Mouse (Mus musculus): ENCODE data around the gene Klf13. TPM values are rescaled to one million over a fixed set of nuclear protein-coding genes. Genes with fewer than 3 reads are reported as not detected.
A peak's percentile ranks its signal among the peaks of the same experiment; 100 is the strongest.

Klf13 gene
- polyA plus RNA-seq, 1 experiment from 2014 or later = 24.7 TPM

DNA sequence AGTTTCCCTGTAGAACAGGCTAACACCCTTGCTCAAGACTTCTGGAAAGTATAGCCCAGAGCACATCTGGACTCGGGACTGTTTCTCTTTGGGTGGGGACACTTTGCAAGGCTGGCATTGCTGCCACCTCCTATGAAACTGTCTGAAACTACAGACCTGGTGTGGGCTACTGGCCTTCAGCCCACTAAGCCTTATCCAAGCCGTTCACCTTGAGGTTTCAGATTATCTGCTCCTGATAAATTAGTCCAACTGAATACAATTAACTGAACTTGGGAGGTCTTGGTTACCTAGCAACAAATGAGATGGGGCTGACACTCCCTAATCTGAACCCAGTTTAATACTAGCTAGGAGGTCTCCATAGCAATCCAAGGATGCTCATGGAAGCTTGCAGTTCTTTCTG, 16.1 kb downstream of the Klf13 start:
- 58% methylated on average over 2 of the region's 2 CpGs for WGBS
- H3K4me2 ChIP-seq = no peak overlapping the region
- H3K9me3 ChIP-seq (replicated peaks) = no peaks in the 10 kb centered on the region
- H3K4me3 ChIP-seq (replicated peaks) = no peak overlapping the region
- no peaks in the 10 kb centered on the region for H3K36me3 ChIP-seq
- ATAC-seq (ENCODE audit: low FRiP score) = no peak
- no peaks in the 10 kb centered on the region for H3K27me3 ChIP-seq (replicated peaks)
- H3K9ac ChIP-seq (replicated peaks) = no peak overlapping the region
- peaks cover 52% of the 10 kb centered on the region for H3K4me1 ChIP-seq
- no peak overlapping the region for H3K27ac ChIP-seq (replicated peaks)

DNA sequence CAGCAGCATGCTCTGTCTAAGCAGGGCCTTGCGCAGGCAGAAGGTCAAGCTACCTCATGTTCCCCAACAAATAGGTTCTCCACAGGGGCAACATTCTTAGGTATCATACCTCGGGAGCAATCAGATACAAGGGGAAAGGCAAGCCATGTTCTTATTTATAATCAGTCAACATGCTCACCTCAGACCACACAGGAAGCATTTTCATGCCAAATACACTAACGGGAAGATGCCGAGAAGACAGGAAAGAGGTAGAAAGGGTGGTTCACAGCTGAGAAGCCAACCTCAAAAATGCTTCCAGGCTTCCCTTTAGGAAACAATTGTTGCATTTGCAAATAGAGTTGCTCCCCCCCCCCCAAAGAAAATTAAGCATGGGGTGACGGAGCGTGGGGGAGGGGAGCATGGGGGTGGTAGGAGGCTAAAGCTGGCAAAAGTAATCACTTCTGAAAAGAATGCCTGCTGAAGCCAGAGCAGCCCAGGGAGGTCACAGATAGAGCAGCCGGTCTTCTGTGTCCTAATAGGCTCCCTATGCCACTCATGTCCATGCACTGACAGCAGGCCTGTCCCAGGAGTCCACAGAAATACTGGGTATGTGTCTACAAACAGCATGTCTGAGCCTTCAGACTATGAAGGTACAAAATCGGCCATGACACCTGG, 16.7 kb downstream of the Klf13 start:
- no peak overlapping the region for H3K4me2 ChIP-seq
- H3K9me3 ChIP-seq (replicated peaks) = no peaks in the 10 kb centered on the region
- H3K27me3 ChIP-seq (replicated peaks) = no peaks in the 10 kb centered on the region
- H3K4me3 ChIP-seq (replicated peaks) = no peak overlapping the region
- H3K27ac ChIP-seq (replicated peaks) = no peak overlapping the region
- no peak overlapping the region for H3K9ac ChIP-seq (replicated peaks)
- H3K36me3 ChIP-seq = no peaks in the 10 kb centered on the region
- no peak for ATAC-seq (ENCODE audit: low FRiP score)
- H3K4me1 ChIP-seq = peaks cover 52% of the 10 kb centered on the region
- 77% methylated on average over 8 of the region's 8 CpGs for WGBS

GRCm38 (mm10) chr7:63918771-63919768, 19.6 kb downstream of the Klf13 start:
- ATAC-seq (ENCODE audit: low FRiP score) = no peak
- Histone ChIP-seq H3K27me3 (replicated peaks) (no peaks in the 10 kb centered on the region), H3K4me1 (peaks cover 34% of the 10 kb centered on the region), H3K4me3 (replicated peaks) (no peak overlapping the region), H3K4me2 (no peak overlapping the region), H3K9ac (replicated peaks) (no peak overlapping the region), H3K9me3 (replicated peaks) (no peaks in the 10 kb centered on the region), H3K36me3 (no peaks in the 10 kb centered on the region), H3K27ac (replicated peaks) (no peak overlapping the region)
- 88% methylated on average over 12 of the region's 12 CpGs for WGBS

DNA sequence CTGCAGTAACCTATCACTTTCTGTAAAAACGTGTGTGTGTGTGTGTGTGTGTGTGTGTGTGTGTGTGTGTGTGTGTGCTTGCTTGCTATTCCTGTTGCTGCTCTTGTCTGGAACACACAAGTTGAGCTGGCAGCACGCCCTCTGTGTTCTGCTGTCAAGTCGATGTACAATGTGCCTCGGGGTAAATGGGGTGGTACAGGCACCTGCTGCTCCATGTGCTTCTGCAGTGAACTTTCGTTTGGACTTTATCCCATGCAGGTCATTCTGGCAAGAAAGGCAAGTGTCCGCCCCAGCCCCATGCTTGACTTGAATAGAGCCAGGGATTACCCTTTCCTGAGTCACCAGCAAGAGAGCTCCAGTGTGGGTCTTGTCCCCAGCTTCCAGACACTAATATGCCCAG, 21.0 kb downstream of the Klf13 start:
- H3K4me1 ChIP-seq = peaks cover 39% of the 10 kb centered on the region
- WGBS = 68% methylated on average over 6 of the region's 6 CpGs

GRCm38 (mm10) chr7:63916268-63916907, 22.3 kb downstream of the Klf13 start, which contains the start of gene E030018B13Rik:
E030018B13Rik (plus strand) TSS chr7:63916857.
- no peak within 1 kb of the TSS for H3K4me3 ChIP-seq (replicated peaks)
- H3K9ac ChIP-seq (replicated peaks) = no peak within 1 kb of the TSS
- no peaks in the 10 kb centered on the region for H3K27me3 ChIP-seq (replicated peaks)
- H3K27ac ChIP-seq (replicated peaks) = no peak within 1 kb of the TSS
- H3K4me2 ChIP-seq = no peak within 1 kb of the TSS
- no peaks in the 10 kb centered on the region for H3K9me3 ChIP-seq (replicated peaks)
- no peaks in the 10 kb centered on the region for H3K36me3 ChIP-seq
- ATAC-seq (ENCODE audit: low FRiP score) = no peak
- peaks cover 44% of the 10 kb centered on the region for H3K4me1 ChIP-seq
- WGBS = 93% methylated on average over 6 of the region's 6 CpGs

More for the DNA sequence above, 21.0 kb downstream of the Klf13 start:
- Histone ChIP-seq H3K36me3 (no peaks in the 10 kb centered on the region), H3K4me3 (replicated peaks) (no peak overlapping the region), H3K4me2 (no peak overlapping the region), H3K27me3 (replicated peaks) (no peaks in the 10 kb centered on the region), H3K27ac (replicated peaks) (0 out of 2 replicates have a peak overlapping the region, but pooled peaks have one; percentile 0), H3K9ac (replicated peaks) (no peak overlapping the region), H3K9me3 (replicated peaks) (no peaks in the 10 kb centered on the region)
- no peak for ATAC-seq (ENCODE audit: low FRiP score)

DNA sequence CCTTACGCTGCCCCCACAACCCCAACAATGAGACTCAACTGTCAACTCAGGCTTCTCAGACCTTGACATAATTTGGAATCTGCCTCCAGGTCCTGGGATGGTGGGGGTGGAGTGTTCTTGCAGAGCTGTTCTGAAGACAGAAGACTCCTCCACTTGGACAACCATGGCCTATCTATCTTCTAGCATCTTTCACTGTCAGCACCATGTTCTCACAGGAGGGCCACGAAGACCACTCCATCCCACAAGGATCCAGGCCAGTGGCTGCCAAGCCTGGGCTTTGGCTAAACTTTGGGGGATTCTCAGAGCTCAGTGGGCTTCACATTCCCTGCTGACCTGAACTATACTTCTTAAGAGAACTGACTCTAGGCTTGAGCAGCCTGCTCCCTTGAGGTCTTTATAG, 23.8 kb downstream of the Klf13 start:
- Histone ChIP-seq H3K36me3 (no peaks in the 10 kb centered on the region), H3K4me3 (replicated peaks) (no peak overlapping the region), H3K4me1 (peaks cover 54% of the 10 kb centered on the region), H3K4me2 (no peak overlapping the region), H3K27ac (replicated peaks) (no peak overlapping the region), H3K27me3 (replicated peaks) (no peaks in the 10 kb centered on the region), H3K9ac (replicated peaks) (no peak overlapping the region), H3K9me3 (replicated peaks) (no peaks in the 10 kb centered on the region)
- 98% methylated on average over 2 of the region's 2 CpGs for WGBS
- no peak for ATAC-seq (ENCODE audit: low FRiP score)

DNA sequence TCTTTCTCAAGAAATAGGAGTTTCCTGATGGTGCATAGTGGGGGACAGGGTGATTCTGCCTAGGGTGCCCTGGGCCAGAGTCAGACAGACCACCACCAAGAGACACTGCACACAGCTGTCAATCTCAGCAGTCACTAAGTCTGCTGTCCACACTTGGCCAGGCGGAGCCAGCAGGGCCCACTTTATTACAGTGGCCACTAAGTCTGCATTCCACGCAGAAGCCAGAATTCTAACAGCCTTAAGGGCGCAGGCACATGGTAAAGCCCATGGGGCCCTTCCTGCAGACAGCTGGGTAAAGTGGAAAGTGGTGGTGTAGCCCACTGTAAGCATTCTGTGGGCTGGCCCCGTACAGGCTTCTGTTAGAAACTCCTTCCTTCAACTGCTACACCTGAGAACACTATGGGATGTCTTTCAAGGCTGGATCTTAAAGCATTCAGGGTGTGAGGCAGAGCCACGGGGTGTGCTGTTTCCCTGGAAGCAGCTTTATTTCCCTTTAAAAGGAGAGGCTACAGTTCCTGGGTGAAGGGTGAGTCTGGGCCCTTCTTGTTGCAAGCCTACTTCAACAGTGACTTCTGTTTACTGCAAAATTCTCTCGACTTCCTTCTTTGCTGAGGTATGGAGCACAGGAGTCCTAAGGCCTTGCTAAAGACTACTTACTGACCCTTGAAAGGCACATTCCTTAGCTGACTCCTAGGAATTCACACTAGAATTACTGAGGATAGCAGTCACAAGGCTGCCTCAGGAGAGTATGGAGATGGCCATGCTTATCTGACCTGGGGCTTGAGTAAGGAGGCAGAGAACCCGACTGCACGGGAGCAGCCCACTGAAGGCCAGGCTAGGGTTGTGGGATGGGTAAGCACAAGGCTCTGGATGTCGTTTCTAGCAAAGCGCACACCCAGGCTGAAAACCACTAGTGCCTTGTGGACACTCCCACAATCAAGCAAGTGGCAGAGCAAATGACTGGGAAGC, 24.7 kb downstream of the Klf13 start:
- H3K27ac ChIP-seq (replicated peaks) = peak overlapping the region; percentile 5; the same call in 1 of the 2 replicates
- no peak overlapping the region for H3K4me3 ChIP-seq (replicated peaks)
- H3K4me1 ChIP-seq = peaks cover 58% of the 10 kb centered on the region
- H3K9ac ChIP-seq (replicated peaks) = no peak overlapping the region
- WGBS = 50% methylated on average over 10 of the region's 10 CpGs
- no peaks in the 10 kb centered on the region for H3K36me3 ChIP-seq
- ATAC-seq (ENCODE audit: low FRiP score) = no peak
- no peak overlapping the region for H3K4me2 ChIP-seq
- no peaks in the 10 kb centered on the region for H3K27me3 ChIP-seq (replicated peaks)
- H3K9me3 ChIP-seq (replicated peaks) = no peaks in the 10 kb centered on the region

DNA sequence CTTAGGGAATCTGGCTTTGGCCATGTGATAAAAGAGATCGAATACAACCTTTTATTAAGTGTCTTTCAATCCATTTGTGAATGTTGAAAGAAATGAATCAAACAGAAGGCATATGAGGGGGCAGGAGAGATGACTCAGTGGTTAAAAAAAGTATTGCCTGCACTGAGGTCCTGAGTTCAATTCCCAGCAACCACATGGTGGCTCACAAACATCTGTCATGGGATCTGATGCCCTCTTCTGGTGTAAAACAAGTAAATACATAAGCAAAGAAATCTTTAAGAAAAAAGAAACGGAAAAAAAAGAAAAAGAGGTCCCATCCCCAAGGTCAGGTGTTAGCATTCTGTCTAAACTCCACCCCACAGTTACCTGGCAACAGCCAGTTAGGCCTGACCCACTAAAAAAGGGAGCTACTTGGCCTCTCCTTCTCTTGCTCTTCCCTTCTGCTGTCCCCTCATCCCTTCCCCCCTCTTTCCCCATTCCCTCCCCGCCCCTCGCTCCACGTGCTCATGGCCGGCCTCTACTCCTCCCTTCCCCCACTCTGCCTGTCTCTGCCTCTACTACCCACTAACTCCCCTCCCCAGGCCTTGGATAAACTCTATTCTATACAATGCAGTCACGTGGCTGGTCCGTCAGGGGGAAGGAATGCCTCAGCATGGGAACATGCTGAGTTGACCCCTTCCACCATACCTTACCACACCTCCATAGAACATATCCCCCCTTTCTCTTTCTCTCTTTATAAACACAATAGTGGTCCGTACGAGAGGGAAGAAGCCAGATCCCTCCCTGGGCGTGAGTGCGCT, 25.6 kb downstream of the Klf13 start:
- 24% methylated on average over 12 of the region's 12 CpGs for WGBS
- no peaks in the 10 kb centered on the region for H3K36me3 ChIP-seq
- H3K27ac ChIP-seq (replicated peaks) = 0 out of 2 replicates have a peak overlapping the region, but pooled peaks have one; percentile 5
- peaks cover 67% of the 10 kb centered on the region for H3K4me1 ChIP-seq
- H3K27me3 ChIP-seq (replicated peaks) = no peaks in the 10 kb centered on the region
- ATAC-seq (ENCODE audit: low FRiP score) = no peak
- H3K9ac ChIP-seq (replicated peaks) = no peak overlapping the region
- H3K4me2 ChIP-seq = no peak overlapping the region
- H3K9me3 ChIP-seq (replicated peaks) = no peaks in the 10 kb centered on the region
- no peak overlapping the region for H3K4me3 ChIP-seq (replicated peaks)

GRCm38 (mm10) chr7:63912234-63912810, 26.4 kb downstream of the Klf13 start:
- no peak overlapping the region for H3K9ac ChIP-seq (replicated peaks)
- WGBS = 20% methylated on average over 7 of the region's 7 CpGs
- H3K4me3 ChIP-seq (replicated peaks) = no peak overlapping the region
- no peaks in the 10 kb centered on the region for H3K36me3 ChIP-seq
- H3K27me3 ChIP-seq (replicated peaks) = no peaks in the 10 kb centered on the region
- H3K27ac ChIP-seq (replicated peaks) = peak overlapping the region; percentile 42
- ATAC-seq (ENCODE audit: low FRiP score) = 0 out of 2 replicates have a peak, but pooled peaks have one; percentile 12
- H3K9me3 ChIP-seq (replicated peaks) = no peaks in the 10 kb centered on the region
- H3K4me1 ChIP-seq = peaks cover 69% of the 10 kb centered on the region
- H3K4me2 ChIP-seq = no peak overlapping the region

All from neural tube, embryonic 15.5 days (tissue).